Mouse (Mus musculus) right cerebral cortex, postnatal 25 days (tissue): ENCODE data around the gene Txlna.

Experiments used
- DNase-seq: peaks from one replicate; pipeline ENCODE4 v3.0.0; 2022

Gene Txlna

DNA sequence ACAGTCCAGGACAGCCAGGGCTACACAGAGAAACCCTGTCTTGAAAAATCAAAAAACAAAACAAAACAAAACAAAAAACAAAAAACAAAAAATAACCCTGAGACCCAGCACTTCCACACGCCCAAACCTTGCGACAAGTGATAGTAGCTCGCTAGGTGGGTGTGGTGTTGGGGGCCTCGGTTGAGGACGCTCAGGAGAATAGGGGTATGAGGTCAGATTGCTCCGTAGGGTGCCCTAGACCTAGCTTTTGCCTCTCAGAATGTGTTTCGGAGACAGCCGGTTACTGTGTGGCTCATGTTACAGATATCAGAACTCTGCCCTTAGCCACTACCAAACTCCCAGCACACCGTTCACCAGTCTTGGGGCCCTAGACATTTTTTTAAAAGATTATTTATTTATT, 55.1 kb downstream of the Txlna start:
- no peak for DNase-seq

DNA sequence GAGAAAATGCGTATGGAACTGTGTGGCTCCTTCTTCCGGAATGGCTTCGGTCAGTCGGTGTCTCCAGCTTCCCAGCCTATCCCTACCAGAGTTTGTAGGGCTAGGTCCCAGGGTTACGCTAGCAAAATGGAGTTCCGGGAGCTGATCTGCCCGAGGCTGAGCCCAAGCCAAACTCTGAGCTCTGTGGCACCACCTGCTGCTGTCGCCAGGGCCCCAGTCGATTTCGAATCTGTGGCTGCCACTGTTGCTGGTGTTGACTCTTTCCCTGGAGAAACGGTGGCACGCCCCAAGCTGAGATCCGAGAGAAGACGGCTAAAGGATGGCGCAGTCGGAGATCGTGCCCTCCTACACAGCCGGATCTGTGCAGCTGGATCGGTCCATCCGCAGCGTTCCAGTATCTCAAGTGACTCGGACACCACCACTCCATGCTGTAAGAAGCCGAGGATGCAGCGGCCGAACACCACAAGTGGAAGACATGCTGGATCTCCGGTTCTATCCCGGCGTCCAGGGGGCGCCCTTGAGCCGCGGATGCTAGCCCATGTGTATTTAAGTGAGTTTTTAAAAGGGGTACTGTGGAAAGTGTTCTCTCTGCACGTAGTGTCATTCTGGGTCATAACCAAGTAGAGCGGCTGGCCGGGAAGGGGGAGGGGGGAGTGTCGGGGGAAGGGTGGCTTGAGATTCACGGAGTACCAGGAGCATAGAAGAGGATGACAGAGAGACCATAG, 55.8 kb downstream of the Txlna start:
- peak; percentile 78 for DNase-seq

- no peak for DNase-seq
Measured at GRCm38 (mm10) chr4:129584370-129584769, 56.5 kb downstream of the Txlna start.

GRCm38 (mm10) chr4:129582251-129582650, 58.6 kb downstream of the Txlna start:
- DNase-seq = no peak

GRCm38 (mm10) chr4:129580347-129580746, 60.5 kb downstream of the Txlna start:
- no peak for DNase-seq

DNA sequence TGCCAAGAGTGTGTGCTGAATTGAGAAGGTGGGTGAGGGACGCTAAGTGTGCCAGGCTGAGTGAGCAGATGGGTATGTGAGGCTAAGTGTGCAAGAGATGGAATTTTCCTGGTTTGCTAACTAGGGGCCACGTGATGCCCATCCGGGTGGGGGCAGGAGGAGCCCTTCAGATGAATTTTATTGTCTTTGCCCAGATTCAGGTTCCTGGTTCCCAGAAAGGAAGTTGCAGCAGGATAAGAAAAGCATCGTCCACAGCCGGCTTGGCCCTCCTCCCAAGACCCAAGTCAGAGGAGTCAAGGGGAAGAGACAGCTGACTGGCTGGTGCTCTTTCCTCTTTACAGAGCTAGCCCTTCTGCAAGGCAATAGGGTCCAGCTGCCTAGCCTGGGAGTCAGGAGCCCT, 62.4 kb downstream of the Txlna start, which contains the start of gene Fam167b:
Fam167b (minus strand) TSS at position 84 of the 400 bp plus-strand sequence.
- no peak for DNase-seq

GRCm38 (mm10) chr4:129577688-129578087, 63.2 kb downstream of the Txlna start:
- DNase-seq = no peak

DNA sequence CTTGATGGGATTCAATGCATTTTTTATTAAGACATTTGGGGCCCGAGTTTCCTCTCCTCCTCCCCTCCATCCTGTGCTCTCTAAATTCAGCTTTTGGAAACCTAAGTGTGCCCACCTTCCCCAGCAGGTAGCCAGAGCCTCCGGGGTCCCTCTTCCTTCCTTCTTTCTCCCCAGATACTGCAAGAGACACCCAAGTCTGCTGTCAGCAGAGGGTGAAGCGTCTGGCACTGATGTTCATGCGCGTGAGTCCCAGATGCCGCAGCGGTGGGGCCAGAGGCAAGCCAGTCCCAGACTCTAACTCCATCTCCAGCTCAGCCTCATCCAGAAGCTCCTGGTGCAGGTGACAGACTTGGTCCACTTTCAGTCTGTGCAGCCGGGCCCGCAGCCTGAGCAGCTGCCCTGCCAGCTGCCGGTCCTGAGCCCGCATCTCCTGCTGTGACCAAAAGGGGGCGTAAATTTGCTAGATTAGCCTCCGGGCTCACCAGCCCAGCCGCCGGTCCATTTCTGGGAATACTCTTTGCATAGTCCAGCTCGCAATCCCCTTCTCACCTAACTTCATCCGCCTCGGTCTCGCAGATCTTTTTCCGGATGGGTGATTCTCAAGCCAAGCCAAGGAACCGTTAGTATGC, 63.9 kb downstream of the Txlna start:
- peak; percentile 39 for DNase-seq
